Mouse (Mus musculus): Measurements from ENCODE around the gene Wrap53.

DNA sequence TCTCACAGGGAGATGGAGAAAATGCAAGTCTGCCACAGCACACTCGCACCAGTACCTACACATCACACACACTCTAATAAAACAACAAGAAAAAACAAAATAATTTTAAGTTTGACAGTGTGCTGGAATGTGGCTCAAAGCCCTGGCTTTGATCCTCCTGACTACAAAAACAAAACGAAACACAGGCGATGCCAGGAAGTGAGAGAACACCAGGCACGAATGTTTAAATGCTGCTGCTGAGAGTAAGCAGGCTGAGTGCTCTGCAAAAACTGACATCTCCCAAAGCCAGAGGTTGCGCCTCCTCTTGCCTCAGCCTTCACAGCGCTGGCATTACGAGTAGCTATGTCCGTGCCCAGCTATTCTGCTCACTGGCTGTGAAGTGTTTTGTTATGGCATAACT is 14.9 kb downstream of the Wrap53 start:
- TF ChIP-seq CTCF (IDR thresholded peaks at IDR 0.05; ENCODE audit: borderline replicate concordance, insufficient read depth, low read depth, low read length) (no peak), POLR2A (IDR thresholded peaks at IDR 0.05; ENCODE audit: borderline replicate concordance, insufficient read depth, low read length) (no peak)
